Mouse (Mus musculus) olfactory bulb, adult 2 months (tissue): ENCODE data around the gene Inha. TPM values are rescaled to one million over a fixed set of nuclear protein-coding genes. Genes with fewer than 3 reads are reported as not detected.

Experiments
- H3K27ac ChIP-seq: fragments of 200-500 bp; 2 replicates; pipeline ENCODE4 v1.5.1; 2012; ENCODE audit warnings: low read depth, low read length; ENCODE audit not compliant: insufficient read depth
- H3K4me1 ChIP-seq: fragments of 200-500 bp; 2 replicates; pipeline ENCODE4 v1.6.1; 2012; ENCODE audit warnings: low read length; ENCODE audit not compliant: control insufficient read depth, insufficient read depth
- H3K4me3 ChIP-seq: fragments of 200-500 bp; 2 replicates; pipeline ENCODE4 v1.5.1; 2012; ENCODE audit warnings: mild to moderate bottlenecking, low read depth, low read length, moderate library complexity; ENCODE audit not compliant: insufficient read depth
- CTCF ChIP-seq: fragments of 200-500 bp; IDR thresholded peaks from 2 replicates; pipeline ENCODE4 v1.5.1; 2012; ENCODE audit warnings: low read depth, mild to moderate bottlenecking, low read length, moderate library complexity; ENCODE audit not compliant: insufficient read depth
- POLR2A ChIP-seq: fragments of 200-500 bp; IDR thresholded peaks from 2 replicates; pipeline ENCODE4 v1.6.1; 2012; ENCODE audit warnings: mild to moderate bottlenecking, low read depth, low read length, moderate library complexity; ENCODE audit not compliant: insufficient read depth
- WGBS: fragments of 180-500 bp; shearing (Covaris S2); methylation state at CpG from one replicate; pipeline ENCODE4 v1.1.7; 2018; 5-methylcytosine and 5-hydroxymethylcytosine counted together
- polyA plus RNA-seq: library from polyadenylated mRNA; stranded (reverse); fragments of >200 nt; gene quantifications from 2 replicates; pipeline ENCODE4 v1.2.4, GENCODE M21; 2012; ENCODE audit warnings: low replicate concordance; ENCODE audit not compliant: missing spikeins, insufficient read depth, insufficient read length

Inha gene
- polyA plus RNA-seq, 1 experiment, result not detected

GRCm38 (mm10) chr1:75511437-75512210 is 4.7 kb downstream of the Inha start:
- H3K4me3 ChIP-seq, result no peak overlapping the region
- H3K27ac ChIP-seq, result no peak overlapping the region
- peaks cover 12% of the 10 kb centered on the region for H3K4me1 ChIP-seq
- 60% methylated on average over 4 of the region's 4 CpGs for WGBS
- TF ChIP-seq POLR2A (no peak), CTCF (no peak)

GRCm38 (mm10) chr1:75512550-75512949 is 5.7 kb downstream of the Inha start:
- H3K4me3 ChIP-seq, result no peak overlapping the region
- no peak overlapping the region for H3K27ac ChIP-seq
- TF ChIP-seq POLR2A, result no peak
- no peak for TF ChIP-seq CTCF
- 94% methylated on average over 3 of the region's 3 CpGs for WGBS
- peaks cover 5% of the 10 kb centered on the region; the same call in 1 of the 2 replicates for H3K4me1 ChIP-seq

GRCm38 (mm10) chr1:75516703-75517380 is 10.0 kb downstream of the Inha start:
- no peak overlapping the region for H3K27ac ChIP-seq
- no peak for TF ChIP-seq POLR2A
- no peak for TF ChIP-seq CTCF
- no peak overlapping the region for H3K4me3 ChIP-seq
- 81% methylated on average over 15 of the region's 15 CpGs for WGBS
- H3K4me1 ChIP-seq, result no peaks in the 10 kb centered on the region

- Histone ChIP-seq H3K4me3 (no peak overlapping the region), H3K27ac (no peak overlapping the region), H3K4me1 (no peaks in the 10 kb centered on the region)
- WGBS, result 67% methylated on average over 4 of the region's 4 CpGs
- TF ChIP-seq CTCF (no peak), POLR2A (no peak)
Measured at GRCm38 (mm10) chr1:75517984-75518383, 11.1 kb downstream of the Inha start.

- WGBS, result 95% methylated on average over 4 of the region's 4 CpGs
- TF ChIP-seq POLR2A (no peak), CTCF (no peak)
- no peak overlapping the region for H3K4me3 ChIP-seq
- H3K27ac ChIP-seq, result no peak overlapping the region
- H3K4me1 ChIP-seq, result no peaks in the 10 kb centered on the region
Measured at GRCm38 (mm10) chr1:75518427-75518826, 11.6 kb downstream of the Inha start.

- H3K4me1 ChIP-seq, result no peaks in the 10 kb centered on the region
- no peak overlapping the region for H3K27ac ChIP-seq
- 43% methylated on average over 5 of the region's 5 CpGs for WGBS
- H3K4me3 ChIP-seq, result no peak overlapping the region
- TF ChIP-seq POLR2A (no peak), CTCF (no peak)
Measured at GRCm38 (mm10) chr1:75519576-75519975, 12.7 kb downstream of the Inha start.

- TF ChIP-seq POLR2A, result peak; percentile 83
- TF ChIP-seq CTCF, result no peak
- no peaks in the 10 kb centered on the region for H3K4me1 ChIP-seq
- H3K27ac ChIP-seq, result peak within 1 kb of the TSS; percentile 35; the same call in 1 of the 2 replicates
- peak within 1 kb of the TSS; percentile 85 for H3K4me3 ChIP-seq
- under 1% methylated on average over 46 of the region's 46 CpGs for WGBS
Measured at GRCm38 (mm10) chr1:75521321-75522031, 14.6 kb downstream of the Inha start, which contains the start of gene Stk11ip. Gene Stk11ip, plus strand, starts transcription at chr1:75521529.

- TF ChIP-seq POLR2A, result no peak
- TF ChIP-seq CTCF, result no peak
- no peak overlapping the region for H3K27ac ChIP-seq
- no peaks in the 10 kb centered on the region for H3K4me1 ChIP-seq
- 94% methylated on average over 7 of the region's 7 CpGs for WGBS
- H3K4me3 ChIP-seq, result no peak overlapping the region
Measured at GRCm38 (mm10) chr1:75524679-75525078, 17.8 kb downstream of the Inha start.

GRCm38 (mm10) chr1:75530546-75530945 is 23.7 kb downstream of the Inha start:
- 64% methylated on average over 4 of the region's 4 CpGs for WGBS

More at GRCm38 (mm10) chr1:75530546-75530945, 23.7 kb downstream of the Inha start:
- Histone ChIP-seq H3K4me3 (no peak overlapping the region), H3K27ac (no peak overlapping the region), H3K4me1 (no peaks in the 10 kb centered on the region)
- TF ChIP-seq CTCF (no peak), POLR2A (no peak)
